Mouse (Mus musculus) right cerebral cortex, postnatal 4 days (tissue): ENCODE results near the gene Camta2.
A peak's percentile ranks its signal among the peaks of the same experiment; 100 is the strongest.

ENCODE experiments used
- DNase-seq: peaks from one replicate; pipeline ENCODE4 v3.0.0-alpha.2; 2022

Camta2 gene

DNA sequence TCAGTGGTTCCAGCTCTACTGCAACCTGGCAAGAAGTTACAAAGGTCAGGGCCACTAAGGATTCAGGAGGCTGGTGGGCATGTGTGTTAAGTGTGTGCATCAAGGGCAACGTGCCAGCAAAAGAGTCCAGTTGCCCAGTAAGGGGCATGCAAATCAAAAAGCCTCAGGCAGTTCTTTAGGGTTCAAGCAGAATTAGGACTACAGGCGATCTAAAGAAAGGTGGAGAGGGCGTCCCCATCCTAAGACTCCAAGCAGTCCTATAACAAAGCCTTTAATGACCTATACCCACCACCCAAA lies 41.7 kb downstream of the Camta2 start:
- no peak for DNase-seq

DNA sequence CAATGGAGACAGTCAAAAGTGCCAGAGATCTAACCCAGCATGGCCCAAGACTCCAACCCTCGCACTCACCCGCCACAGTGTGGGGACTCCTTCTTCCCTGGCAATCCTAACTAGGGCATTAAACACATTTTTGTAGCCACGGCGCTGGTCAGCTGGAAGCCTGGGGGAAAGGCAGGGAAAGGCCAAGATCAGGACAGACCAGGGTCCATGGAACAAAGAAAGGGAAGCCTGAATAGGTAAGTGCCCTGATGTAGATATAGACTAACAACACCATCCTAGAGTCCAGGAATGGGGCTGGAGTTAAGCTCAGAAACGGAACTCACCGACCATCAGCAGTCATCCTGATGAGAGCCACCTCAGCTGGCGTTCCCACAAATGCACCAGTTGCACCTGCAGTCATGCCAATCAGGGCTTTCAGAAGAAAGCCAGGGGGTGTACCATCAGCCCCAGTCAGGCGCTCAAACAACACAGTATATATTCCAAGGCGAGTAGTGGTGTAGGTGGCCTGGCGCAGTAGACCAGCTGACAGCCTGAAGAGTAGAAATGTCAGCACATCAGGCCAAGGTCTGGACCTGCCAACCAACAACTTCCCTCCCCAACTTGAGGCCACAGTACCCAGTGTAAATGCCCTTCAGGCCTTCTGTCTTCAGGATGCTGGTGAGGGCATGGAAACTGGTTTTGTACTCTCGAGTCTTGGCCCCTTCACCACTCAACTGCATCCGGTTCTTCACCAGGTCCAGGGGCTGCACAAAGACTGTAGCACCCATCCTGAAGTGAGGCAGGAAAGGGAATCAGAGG lies 42.2 kb downstream of the Camta2 start:
- no peak for DNase-seq

DNA sequence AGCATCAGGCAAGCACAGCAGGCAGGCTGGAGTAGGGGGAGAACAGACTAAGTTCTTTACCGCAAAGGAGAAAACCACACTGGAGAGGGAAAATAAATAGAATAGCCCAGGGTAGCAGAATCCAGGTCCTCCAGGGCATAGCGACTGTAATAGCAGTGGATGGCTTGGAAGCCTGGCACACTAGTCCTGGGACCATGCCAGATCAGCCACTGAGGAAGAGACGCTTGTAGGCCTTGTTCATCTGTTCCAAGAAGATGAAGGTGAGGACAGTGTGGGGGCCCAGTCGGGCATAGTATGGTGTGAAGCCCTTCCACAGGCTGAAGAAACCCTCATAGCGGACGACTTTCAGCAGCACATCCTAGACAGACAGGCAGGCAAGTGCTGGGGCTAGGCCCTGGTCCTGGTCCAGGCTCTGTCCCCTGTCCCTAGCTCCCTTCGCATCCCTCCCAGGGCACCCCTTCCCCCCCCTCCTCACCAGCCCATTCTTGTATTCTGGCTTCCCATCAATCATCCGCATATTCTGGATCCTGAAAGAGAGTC lies 43.3 kb downstream of the Camta2 start:
- DNase-seq, result no peak

DNA sequence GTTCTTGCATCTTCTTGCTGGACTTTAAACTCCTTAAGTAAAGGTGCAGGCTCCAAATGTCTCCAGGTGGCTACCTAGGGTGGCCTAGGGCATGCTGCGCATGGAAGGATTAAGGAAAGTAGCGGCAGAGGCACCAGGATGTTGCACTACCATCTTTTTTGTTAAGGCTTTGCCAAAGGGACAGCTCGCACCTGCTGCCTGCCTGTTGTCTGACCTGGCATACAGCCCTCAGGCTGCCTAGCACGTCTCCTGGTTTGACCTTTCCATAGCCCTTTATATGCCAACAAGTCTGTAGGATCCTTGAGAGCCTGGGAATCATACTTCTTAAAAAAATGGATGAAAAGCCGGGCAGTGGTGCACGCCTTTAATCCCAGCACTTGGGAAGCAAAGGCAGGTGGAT lies 44.9 kb downstream of the Camta2 start:
- no peak for DNase-seq

DNA sequence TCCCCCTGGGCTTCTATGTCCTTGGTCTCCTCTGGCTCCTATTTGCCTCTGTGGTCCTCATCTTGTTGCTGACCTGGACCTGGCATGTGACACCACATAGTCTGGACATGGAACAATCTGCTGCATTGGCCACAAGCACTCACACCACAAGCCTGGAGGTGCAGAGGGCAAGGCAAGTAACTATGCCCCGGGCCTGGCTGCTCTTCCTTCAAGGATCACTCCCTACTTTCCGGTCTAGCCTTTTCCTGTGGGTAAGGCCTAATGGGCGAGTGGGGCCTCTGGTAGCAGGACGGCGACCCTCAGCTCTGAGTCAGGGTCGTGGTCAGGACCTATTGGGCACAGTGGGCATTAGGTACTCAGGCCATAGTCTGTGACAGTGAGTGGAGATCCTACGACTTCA lies 46.7 kb downstream of the Camta2 start:
- DNase-seq, result no peak

DNA sequence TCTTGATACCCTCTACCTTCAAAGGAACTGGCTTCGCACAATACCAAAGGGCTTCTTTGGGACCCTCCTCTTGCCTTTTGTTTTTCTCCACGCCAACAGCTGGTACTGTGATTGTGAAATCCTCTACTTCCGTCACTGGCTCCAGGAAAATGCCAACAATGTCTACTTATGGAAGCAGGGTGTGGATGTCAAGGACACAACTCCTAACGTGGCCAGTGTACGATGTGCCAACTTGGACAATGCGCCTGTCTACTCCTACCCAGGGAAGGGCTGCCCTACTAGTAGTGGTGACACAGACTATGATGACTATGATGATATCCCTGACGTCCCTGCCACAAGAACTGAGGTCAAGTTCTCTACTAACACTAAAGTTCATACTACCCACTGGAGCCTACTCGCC lies 47.9 kb downstream of the Camta2 start:
- no peak for DNase-seq

DNA sequence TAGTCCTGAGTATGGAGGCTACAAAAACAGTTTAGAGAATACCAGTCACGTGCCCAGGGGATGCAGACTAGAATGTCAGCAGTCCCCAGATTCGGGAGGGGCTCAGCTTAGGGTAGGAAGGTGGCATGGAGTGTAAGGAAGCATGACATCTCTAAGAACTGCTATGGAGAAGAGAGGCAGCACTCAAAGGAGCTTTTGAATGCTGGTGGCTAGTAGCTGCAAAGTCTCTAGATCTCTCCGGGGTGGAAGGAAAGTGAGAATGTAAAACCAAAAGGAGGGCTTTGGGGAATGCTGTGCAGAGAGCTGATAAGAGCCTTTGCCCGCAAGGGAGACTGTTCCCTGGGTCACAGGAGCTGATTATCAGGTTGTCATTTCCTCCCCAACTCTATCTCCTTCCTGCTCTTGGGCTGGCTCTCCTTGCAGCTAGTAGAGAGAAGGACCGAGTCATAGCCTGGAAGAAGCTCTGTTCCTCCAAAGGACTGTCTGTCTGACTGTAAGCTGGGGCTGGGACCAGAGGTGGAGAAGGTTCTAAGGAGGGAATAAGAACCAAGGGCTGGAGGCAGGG lies 49.1 kb downstream of the Camta2 start, which contains the start of gene Gp1ba:
TSS of gene Gp1ba (plus strand) at position 409 of the 565 bp plus-strand sequence.
- DNase-seq, result no peak

DNA sequence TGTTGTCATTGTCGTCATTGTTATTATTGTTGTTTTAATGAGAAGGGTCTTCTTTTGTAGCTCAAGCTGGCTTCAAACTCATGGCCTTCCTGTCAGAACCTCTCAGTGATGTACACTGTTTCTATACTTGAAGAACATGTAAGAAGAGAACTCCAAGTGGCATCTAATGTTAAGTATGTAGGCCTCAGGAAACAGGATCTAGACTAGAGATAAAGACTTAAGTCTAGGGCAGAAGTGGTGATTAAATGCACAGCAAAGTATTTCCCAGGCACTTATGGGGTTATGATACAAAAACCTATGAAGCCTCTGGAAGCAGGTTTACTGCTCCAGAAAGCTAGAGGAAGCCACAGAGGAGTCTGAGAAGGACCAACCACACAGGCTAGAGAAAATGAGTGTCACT lies 49.6 kb downstream of the Camta2 start:
- no peak for DNase-seq

DNA sequence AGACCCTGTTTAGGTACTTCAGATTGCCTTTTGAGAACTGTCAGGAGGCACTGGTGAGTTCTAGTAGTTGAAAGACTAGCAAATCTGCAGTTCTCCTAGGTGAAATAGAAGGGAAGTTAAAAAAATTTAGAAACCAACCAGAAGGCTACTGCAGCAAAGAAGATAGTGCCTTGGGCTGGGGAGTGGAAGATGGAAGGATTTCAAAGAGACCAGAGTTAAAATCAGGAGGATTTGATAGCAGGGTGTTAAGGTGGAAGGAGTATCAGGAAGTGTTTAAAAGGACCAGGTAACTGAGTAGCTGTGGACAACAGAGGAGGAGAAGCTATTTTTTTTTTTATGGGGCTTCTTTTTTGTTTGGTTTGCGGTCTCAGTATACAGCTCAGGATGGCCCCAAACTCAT lies 50.1 kb downstream of the Camta2 start:
- no peak for DNase-seq

DNA sequence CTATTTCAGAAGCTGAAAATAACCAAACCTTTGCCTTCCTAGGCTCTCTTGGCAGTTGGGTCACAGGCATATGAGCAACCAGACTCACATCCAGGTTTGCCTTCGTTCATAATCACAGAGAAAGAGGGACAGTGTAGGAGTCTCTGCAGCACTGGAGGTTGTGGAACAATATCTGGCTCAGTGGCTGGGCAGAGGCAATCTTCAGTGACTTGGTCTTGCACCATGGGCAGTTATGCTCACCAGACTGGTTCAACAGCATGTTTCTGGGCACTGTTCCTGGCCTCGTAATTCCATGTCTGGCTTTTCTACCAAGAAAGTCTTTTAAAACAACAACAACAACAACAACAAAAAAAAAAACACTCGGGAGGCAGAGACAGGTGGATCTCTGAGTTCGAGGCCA lies 52.3 kb downstream of the Camta2 start:
- DNase-seq, result no peak

DNA sequence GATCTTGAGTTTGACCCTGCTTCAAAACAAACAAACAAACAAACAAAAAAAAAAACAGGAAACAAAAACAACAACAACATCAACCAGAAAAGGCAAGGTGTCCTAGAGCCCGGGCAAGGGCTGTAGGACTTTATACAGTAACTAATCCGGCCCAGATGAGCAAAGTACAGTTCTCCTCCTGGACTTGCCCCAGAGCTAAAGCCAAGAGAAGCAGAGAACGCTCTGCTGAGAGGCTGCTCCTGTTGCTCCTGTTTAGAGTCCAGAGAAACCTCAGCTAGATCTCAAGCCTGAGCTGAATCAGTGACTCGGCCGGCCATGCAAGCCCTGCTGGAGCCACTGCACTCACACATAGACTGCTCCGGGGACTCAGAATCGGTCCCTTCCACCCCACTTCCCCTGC lies 57.8 kb downstream of the Camta2 start:
- DNase-seq, result no peak

DNA sequence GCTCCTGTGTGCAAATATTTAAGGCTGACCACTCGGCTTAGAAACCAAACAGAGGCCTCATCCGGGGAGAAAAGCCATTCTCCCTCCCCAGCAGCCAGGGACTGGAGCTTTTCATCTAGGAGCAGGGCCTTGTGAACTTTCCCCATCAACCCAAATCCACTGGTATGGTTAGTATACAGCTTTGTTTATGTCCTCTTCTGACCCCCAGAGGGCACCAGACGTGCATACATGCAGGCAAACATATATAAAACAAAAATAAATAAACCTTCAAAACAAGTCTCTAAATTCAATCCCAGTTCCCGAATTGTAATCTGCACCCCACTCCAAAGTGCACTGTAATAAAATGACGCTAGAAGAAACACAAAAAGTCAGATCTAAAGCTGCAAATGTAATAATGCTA lies 58.3 kb downstream of the Camta2 start:
- no peak for DNase-seq

DNA sequence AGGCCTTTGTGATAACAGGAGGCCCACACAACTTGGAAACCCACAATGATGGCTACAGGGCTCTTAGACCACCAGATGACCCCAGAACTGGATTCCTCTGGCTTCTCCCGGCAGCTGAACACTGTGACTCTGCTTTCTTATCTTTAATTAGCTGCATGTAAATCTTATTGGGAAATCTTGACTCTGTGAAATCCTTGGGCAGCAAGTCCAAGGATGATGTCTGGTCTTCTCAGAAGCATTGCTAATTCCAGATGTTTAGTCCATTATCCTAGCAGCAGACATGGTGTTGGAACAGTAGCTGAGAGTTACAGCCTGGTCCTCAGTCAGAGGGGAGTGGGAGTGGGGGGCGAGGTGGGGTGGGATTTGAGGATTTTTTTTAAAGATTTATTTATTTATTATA lies 59.5 kb downstream of the Camta2 start:
- no peak for DNase-seq

DNA sequence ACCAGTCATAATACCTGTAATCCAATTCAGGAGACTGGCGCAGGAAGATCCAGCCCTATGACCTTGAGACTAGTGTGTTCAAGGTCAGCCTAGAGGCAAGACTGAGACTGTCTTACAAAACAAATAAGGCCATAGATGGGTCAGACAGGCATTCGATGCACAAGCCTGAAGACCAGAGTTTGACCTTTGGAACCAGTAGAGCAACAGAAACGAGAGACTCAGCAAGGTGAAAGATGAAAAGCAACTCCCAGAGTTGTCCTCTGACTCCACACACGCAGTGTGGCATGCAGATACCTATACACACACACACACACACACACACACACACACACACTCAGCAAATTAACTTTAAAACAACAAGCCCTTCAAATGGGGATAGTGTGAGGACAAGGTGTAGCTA lies 61.0 kb downstream of the Camta2 start:
- DNase-seq, result no peak

DNA sequence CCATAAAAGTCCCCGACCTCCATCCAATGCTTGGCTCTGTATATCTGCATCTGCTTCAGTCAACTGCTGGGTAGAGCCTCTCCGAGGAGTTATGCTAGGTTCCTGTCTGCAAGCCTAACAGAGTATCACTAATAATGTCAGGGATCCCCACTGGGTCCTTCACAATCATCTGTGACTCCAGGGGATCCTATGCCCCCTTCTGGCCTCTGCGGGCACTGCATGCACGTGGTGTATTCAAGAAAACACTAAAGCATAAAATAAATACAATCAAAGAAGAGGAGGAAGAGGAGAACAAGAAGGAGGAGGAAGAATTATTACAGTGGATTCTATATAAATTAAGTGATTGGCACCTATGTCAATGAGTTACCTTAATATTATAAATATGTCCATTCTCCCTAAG lies 62.4 kb downstream of the Camta2 start:
- peak; percentile 68 for DNase-seq

DNA sequence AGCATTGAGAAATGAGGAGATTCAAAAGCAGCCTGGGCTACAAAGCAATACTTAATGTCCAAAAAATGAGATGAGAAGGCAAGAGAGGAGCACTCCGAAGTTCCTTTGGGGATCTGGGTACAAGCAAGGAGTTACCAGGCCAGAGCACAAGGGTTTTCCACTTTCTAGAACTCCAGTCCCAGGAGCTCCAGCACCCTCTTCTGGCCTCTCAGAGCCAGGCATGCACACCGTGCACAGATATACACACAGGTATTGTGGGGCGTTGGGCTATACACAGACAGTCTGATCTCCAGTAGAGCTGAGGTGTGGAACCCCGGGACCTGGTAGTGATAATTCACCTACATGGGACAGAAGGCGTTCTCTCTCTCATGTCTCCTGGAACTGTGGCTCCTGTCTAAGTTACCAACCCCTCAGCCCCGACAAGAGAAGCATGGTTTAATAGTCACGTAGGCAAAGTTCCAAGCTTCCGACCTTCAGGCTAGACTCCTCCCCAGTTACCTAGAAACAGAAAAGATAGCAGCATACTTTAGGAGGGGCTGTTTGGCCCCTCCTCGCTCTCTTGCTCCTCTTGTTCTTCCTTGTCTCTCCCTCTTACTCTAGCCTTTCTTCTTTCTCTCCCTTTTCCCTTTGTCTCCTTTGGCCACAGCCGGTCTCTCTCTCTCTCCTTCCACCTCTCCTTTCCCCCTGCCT lies 64.7 kb downstream of the Camta2 start:
- no peak for DNase-seq

DNA sequence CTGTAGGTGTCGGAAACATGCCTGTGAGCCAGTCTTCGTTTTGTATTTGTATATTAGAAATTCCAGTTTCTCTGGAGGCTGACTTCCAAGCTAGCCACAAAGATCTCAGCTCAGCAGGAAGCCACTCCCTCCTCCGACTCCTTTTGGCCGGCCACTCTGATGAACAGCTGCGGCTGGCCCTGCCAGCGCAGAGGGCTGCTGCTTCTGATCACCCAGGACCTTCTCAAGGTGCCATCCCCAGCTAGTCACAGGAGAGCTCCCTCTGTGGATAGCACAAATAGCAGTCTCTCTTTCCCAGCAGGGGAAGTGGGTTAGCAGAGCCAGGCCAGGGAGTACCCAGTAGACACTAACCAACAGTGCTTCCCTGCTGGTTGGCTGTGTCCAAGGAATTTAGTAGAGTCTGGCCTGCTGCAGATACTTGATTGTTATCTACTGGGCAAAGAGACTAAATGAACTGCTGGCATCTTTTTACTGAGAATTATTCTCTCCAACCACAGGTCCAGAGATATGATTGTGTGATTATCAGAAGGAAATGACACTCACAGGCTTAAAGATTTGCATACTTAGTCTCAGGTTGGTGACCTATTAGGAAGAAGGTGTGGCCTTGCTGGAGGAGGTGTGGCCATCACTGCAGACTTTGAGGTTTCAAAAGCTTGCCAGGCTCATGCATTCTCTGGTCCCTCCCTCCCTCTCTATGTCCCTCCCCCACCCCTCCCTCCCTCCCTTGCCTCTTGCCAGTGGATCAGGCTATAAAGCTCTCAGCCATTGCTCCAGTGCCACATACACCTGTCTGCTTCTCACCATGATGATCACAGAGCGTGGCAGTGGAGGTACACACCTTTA lies 65.7 kb downstream of the Camta2 start:
- no peak for DNase-seq
